Mouse (Mus musculus) CH12.LX (cell line): ENCODE measurements around the gene Homer3. TPM values are rescaled to one million over a fixed set of nuclear protein-coding genes. Genes with fewer than 3 reads are reported as not detected.

ENCODE experiments used
- DNase-seq: peaks from one replicate; pipeline ENCODE4 v3.0.0-alpha.2; 2013; ENCODE audit errors: extremely low read depth
- H3K27ac ChIP-seq: 2 replicates; pipeline ENCODE4 v1.5.1; 2012; ENCODE audit warnings: low read depth, mild to moderate bottlenecking, control low read depth, moderate library complexity; ENCODE audit not compliant: insufficient read depth
- H3K27me3 ChIP-seq: replicated peaks from 2 replicates; pipeline ENCODE3; 2012; ENCODE audit warnings: inconsistent platforms
- H3K36me3 ChIP-seq, 2 experiments: replicated peaks in 1 of 2; 2 replicates each; pipeline versions ENCODE3 to v1.6.1; 2012; ENCODE audit warnings: inconsistent platforms in 1 of 2, low read length in 1 of 2, mild to moderate bottlenecking in 1 of 2, mixed read lengths in 1 of 2, moderate library complexity in 1 of 2; ENCODE audit not compliant: control insufficient read depth in 1 of 2, insufficient read depth in 1 of 2
- H3K4me1 ChIP-seq, 2 experiments: 2 replicates each; pipeline ENCODE4 v1.6.1; 2012; ENCODE audit warnings: inconsistent platforms in 1 of 2, moderate library complexity in 1 of 2; ENCODE audit not compliant: insufficient read depth in 2 of 2, control insufficient read depth in 1 of 2
- H3K4me2 ChIP-seq: 2 replicates; pipeline ENCODE4 v1.6.1; 2012; ENCODE audit warnings: low read depth, mild to moderate bottlenecking, control low read depth; ENCODE audit not compliant: poor library complexity, insufficient read depth, severe bottlenecking
- H3K4me3 ChIP-seq, 3 experiments: fragments of 150-350 bp in 1 of 3; sonication (generic) in 1 of 3; replicated peaks in 1 of 3; 2 replicates each; pipeline versions ENCODE3 to v1.5.1; 2011 to 2012; ENCODE audit warnings: low read depth in 2 of 3, low read length in 2 of 3, mild to moderate bottlenecking in 2 of 3, moderate library complexity in 2 of 3, control low read depth in 1 of 3, improper control_type of control experiment in 1 of 3, inconsistent platforms in 1 of 3, mixed read lengths in 1 of 3; ENCODE audit not compliant: poor library complexity in 1 of 3
- H3K79me2 ChIP-seq: replicated peaks from 2 replicates; pipeline ENCODE4 v1.6.1; 2012; ENCODE audit warnings: mild to moderate bottlenecking, moderate library complexity; ENCODE audit not compliant: control insufficient read depth, poor library complexity, insufficient read depth, severe bottlenecking; ENCODE audit errors: extremely low read depth
- H3K9ac ChIP-seq: 2 replicates; pipeline ENCODE4 v1.6.1; 2012; ENCODE audit warnings: low read depth, mild to moderate bottlenecking, control low read depth, moderate library complexity; ENCODE audit not compliant: insufficient read depth
- H3K9me3 ChIP-seq: replicated peaks from 2 replicates; pipeline ENCODE3; 2012; ENCODE audit warnings: low read length, inconsistent platforms, mixed read lengths
- CHD2 ChIP-seq: IDR thresholded peaks from 2 replicates; pipeline ENCODE4 v1.6.1; 2011; ENCODE audit warnings: low read length, improper control_type of control experiment
- CTCF ChIP-seq, 2 experiments: IDR thresholded peaks in 1 of 2; conservative IDR thresholded peaks in 1 of 2; 2 replicates each; pipeline ENCODE4 v1.5.1; 2011 to 2012; ENCODE audit warnings: low read depth in 2 of 2, low read length in 2 of 2, improper control_type of control experiment in 1 of 2, inconsistent platforms in 1 of 2, mild to moderate bottlenecking in 1 of 2, moderate library complexity in 1 of 2
- EP300 ChIP-seq: IDR thresholded peaks from 2 replicates; pipeline ENCODE4 v1.6.1; 2011; ENCODE audit warnings: low read length, improper control_type of control experiment
- ETS1 ChIP-seq: conservative IDR thresholded peaks from 2 replicates; pipeline ENCODE4 v1.6.1; 2012; ENCODE audit warnings: low read depth, mild to moderate bottlenecking, inconsistent platforms, low read length, improper control_type of control experiment, moderate library complexity
- JUN ChIP-seq: IDR thresholded peaks from 2 replicates; pipeline ENCODE4 v1.6.1; 2011; ENCODE audit warnings: low read depth, mild to moderate bottlenecking, low read length, improper control_type of control experiment, moderate library complexity; ENCODE audit not compliant: insufficient read depth
- MAFK ChIP-seq: IDR thresholded peaks from 2 replicates; pipeline ENCODE4 v1.6.1; 2011; ENCODE audit warnings: low read length, improper control_type of control experiment; ENCODE audit not compliant: insufficient replicate concordance
- MAX ChIP-seq: IDR thresholded peaks from 2 replicates; pipeline ENCODE4 v1.6.1; 2011; ENCODE audit warnings: low read length, improper control_type of control experiment
- MXI1 ChIP-seq: IDR thresholded peaks from 2 replicates; pipeline ENCODE4 v1.6.1; 2011; ENCODE audit warnings: mild to moderate bottlenecking, low read depth, low read length, improper control_type of control experiment
- RAD21 ChIP-seq: IDR thresholded peaks from 2 replicates; pipeline ENCODE4 v1.6.1; 2011; ENCODE audit warnings: low read depth, mild to moderate bottlenecking, low read length, improper control_type of control experiment, moderate library complexity
- SMC3 ChIP-seq: IDR thresholded peaks from 2 replicates; pipeline ENCODE4 v1.6.1; 2011; ENCODE audit warnings: low read depth, low read length, improper control_type of control experiment
- TCF12 ChIP-seq: IDR thresholded peaks from 2 replicates; pipeline ENCODE4 v1.6.1; 2014; ENCODE audit warnings: low read depth, mild to moderate bottlenecking, inconsistent platforms, low read length, improper control_type of control experiment
- UBTF ChIP-seq: IDR thresholded peaks from 2 replicates; pipeline ENCODE4 v1.6.1; 2012; ENCODE audit warnings: low read depth, mild to moderate bottlenecking, inconsistent platforms, low read length, improper control_type of control experiment, moderate library complexity
- USF2 ChIP-seq: conservative IDR thresholded peaks from 2 replicates; pipeline ENCODE4 v1.6.1; 2011; ENCODE audit warnings: low read depth, low read length, improper control_type of control experiment
- ZKSCAN1 ChIP-seq: IDR thresholded peaks from 2 replicates; pipeline ENCODE4 v1.6.1; 2012; ENCODE audit warnings: low read depth, inconsistent platforms, low read length, improper control_type of control experiment, borderline replicate concordance
- ZMIZ1 ChIP-seq: IDR thresholded peaks from 2 replicates; pipeline ENCODE4 v1.6.1; 2012; ENCODE audit warnings: low read depth, mild to moderate bottlenecking, inconsistent platforms, low read length, improper control_type of control experiment
- dilution Hi-C: fragments of 300-500 bp; cut with MboI; formaldehyde crosslinking; loops from 2 replicates; pipeline ENCODE4 v1.14.3; 2020; ENCODE audit warnings: low sequenced_read_pairs; ENCODE audit not compliant: extremely low pct_unique_long_range_greater_than_20kb, extremely low pct_ligation_motif_present
- in situ Hi-C: fragments of 300-500 bp; cut with MboI; formaldehyde crosslinking; loops from 3 replicates; pipeline ENCODE4 v1.14.3; 2019; ENCODE audit warnings: low sequenced_read_pairs, low pct_ligation_motif_present, low pct_unique_long_range_greater_than_20kb, mixed read lengths
- polyA plus RNA-seq: library from polyadenylated mRNA; unstranded; fragments of >175 nt; gene quantifications from 2 replicates; pipeline ENCODE4 v1.2.1, GENCODE M21; 2012; ENCODE audit warnings: low read depth; ENCODE audit not compliant: insufficient read length
- total RNA-seq, 2 experiments: library from RNA; depleted of rRNA; stranded (reverse); fragments of 300-350 nt in 1 of 2; fragments of >200 nt in 1 of 2; gene quantifications; 2 replicates each; pipeline ENCODE4 v1.2.3; 2012 to 2014

Gene Homer3
- total and polyA plus RNA-seq, 3 experiments, result 9.0 to 14.0 (median 11.8) TPM

- TF ChIP-seq MAFK (no peak), USF2 (no peak), EP300 (no peak), SMC3 (no peak), JUN (no peak), TCF12 (no peak), UBTF (no peak), MAX (no peak)
Measured at GRCm38 (mm10) chr8:70247841-70248240, 34.8 kb upstream of the Homer3 start.

GRCm38 (mm10) chr8:70254628-70255027 is 28.0 kb upstream of the Homer3 start:
- TF ChIP-seq ETS1, result no peak
- TF ChIP-seq RAD21, result peak; percentile 11
- TF ChIP-seq ZKSCAN1, result no peak
- no peak for TF ChIP-seq ZMIZ1
- no peak for TF ChIP-seq MAX
- TF ChIP-seq CHD2, result no peak
- TF ChIP-seq CTCF (conservative IDR thresholded peaks at IDR 0.05 in 1 of 2, IDR thresholded peaks at IDR 0.05 in 1 of 2; ENCODE audit: low read depth in 2 of 2, low read length in 2 of 2), result peak in 1 of 2 experiments; percentile 52; a peak in 2 of 4 replicates
- TF ChIP-seq MXI1, result no peak
- Histone ChIP-seq H3K4me1 (0 out of 4 replicates have a peak, but pooled peaks cover 0 to 2% of the 10 kb centered on the region in 2 experiments), H3K36me3 (peaks cover 87 to 98% of the 10 kb centered on the region in 2 experiments)

More at GRCm38 (mm10) chr8:70247841-70248240, 34.8 kb upstream of the Homer3 start:
- no peak for DNase-seq
- Histone ChIP-seq H3K27ac (no peak overlapping the region), H3K9me3 (no peaks in the 10 kb centered on the region), H3K27me3 (no peaks in the 10 kb centered on the region), H3K4me2 (no peak overlapping the region), H3K4me1 (peaks cover 3 to 10% of the 10 kb centered on the region in 2 experiments; a peak in 3 of 4 replicates), H3K36me3 (peaks cover 75 to 91% of the 10 kb centered on the region in 2 experiments), H3K9ac (no peak overlapping the region), H3K4me3 (no peak overlapping the region), H3K79me2 (0 out of 2 replicates have a peak, but pooled peaks cover 5% of the 10 kb centered on the region)
- in situ Hi-C loops, result no loop called here
- dilution Hi-C loops, result no loop called here

More at GRCm38 (mm10) chr8:70254628-70255027, 28.0 kb upstream of the Homer3 start:
- in situ Hi-C loops, result no loop called here
- Histone ChIP-seq H3K27ac (no peak overlapping the region), H3K27me3 (no peaks in the 10 kb centered on the region), H3K79me2 (no peaks in the 10 kb centered on the region), H3K9ac (no peak overlapping the region), H3K4me3 (no peak overlapping the region), H3K9me3 (no peaks in the 10 kb centered on the region), H3K4me2 (no peak overlapping the region)
- no peak for DNase-seq
- dilution Hi-C loops, result no loop called here
